Mouse (Mus musculus) left cerebral cortex, adult 2 months (tissue): ENCODE measurements around the gene Slc18b1. TPM values are rescaled to one million over a fixed set of nuclear protein-coding genes. Genes with fewer than 3 reads are reported as not detected.

ENCODE experiments used
- DNase-seq, 2 experiments: peaks; one replicate each; pipeline ENCODE4 v3.0.0; 2021 to 2022; ENCODE audit warnings: low spot score in 2 of 2, mixed read lengths in 1 of 2; ENCODE audit errors: extremely low spot score in 1 of 2
- H3K27ac ChIP-seq: fragments of 200-600 bp; 2 replicates; pipeline ENCODE4 v1.8.1; 2022
- H3K4me3 ChIP-seq: fragments of 200-600 bp; 2 replicates; pipeline ENCODE4 v1.8.1; 2022
- CTCF ChIP-seq: fragments of 200-600 bp; IDR thresholded peaks from 2 replicates; pipeline ENCODE4 v1.8.1; 2022; ENCODE audit warnings: antibody characterized with exemption, mild to moderate bottlenecking, moderate library complexity
- intact Hi-C: fragments of 180-260 bp; cut with DNase I; formaldehyde crosslinking; loops from one replicate; pipeline ENCODE4 v1.15.1; 2025
- total RNA-seq, 2 experiments: library from RNA; stranded (reverse); gene quantifications; 2 replicates each; pipeline ENCODE4 v1.2.3; 2021

Slc18b1 gene
- total RNA-seq, 2 experiments from 2014 or later = 26.9 to 31.0 TPM

GRCm38 (mm10) chr10:23811635-23812437 is 15.1 kb downstream of the Slc18b1 start:
- intact Hi-C loops = loop anchor here (2.0 to 10.0 kb wide), 2 partner anchors 319 to 483 kb away; no protein-coding TSS in a partner anchor
- TF ChIP-seq CTCF = peak; percentile 98
- Histone ChIP-seq H3K4me3 (no peak overlapping the region), H3K27ac (no peak overlapping the region)
- DNase-seq = peak; percentile 56 to 73

- DNase-seq = no peak
- intact Hi-C loops = loop anchor here (2.0 to 10.0 kb wide), 2 partner anchors 318 to 482 kb away; no protein-coding TSS in a partner anchor
These were observed 15.6 kb downstream of the Slc18b1 start for GRCm38 (mm10) chr10:23812438-23812759.

GRCm38 (mm10) chr10:23812852-23813766 is 16.3 kb downstream of the Slc18b1 start:
- H3K27ac ChIP-seq = no peak overlapping the region
- DNase-seq = no peak

More at GRCm38 (mm10) chr10:23812438-23812759, 15.6 kb downstream of the Slc18b1 start:
- H3K4me3 ChIP-seq = no peak overlapping the region
- TF ChIP-seq CTCF = no peak
- no peak overlapping the region for H3K27ac ChIP-seq

GRCm38 (mm10) chr10:23815168-23815567 is 18.4 kb downstream of the Slc18b1 start:
- peak; percentile 63 to 80 for DNase-seq
- intact Hi-C loops = loop anchor here (1.0 to 10.0 kb wide), 2 partner anchors 265 to 480 kb away; no protein-coding TSS in a partner anchor
- TF ChIP-seq CTCF = no peak; the same call in none of the 2 replicates

More at GRCm38 (mm10) chr10:23812852-23813766, 16.3 kb downstream of the Slc18b1 start:
- H3K4me3 ChIP-seq = no peak overlapping the region
- no peak for TF ChIP-seq CTCF
- intact Hi-C loops = loop anchor here (2.0 to 10.0 kb wide), 2 partner anchors 318 to 482 kb away; no protein-coding TSS in a partner anchor

GRCm38 (mm10) chr10:23816241-23816640 is 19.5 kb downstream of the Slc18b1 start:
- Histone ChIP-seq H3K4me3 (no peak overlapping the region), H3K27ac (no peak overlapping the region)
- TF ChIP-seq CTCF = no peak
- intact Hi-C loops = loop anchor here (10.0 kb wide), 1 partner anchor 479 kb away; no protein-coding TSS in a partner anchor
- DNase-seq = no peak

More at GRCm38 (mm10) chr10:23815168-23815567, 18.4 kb downstream of the Slc18b1 start:
- Histone ChIP-seq H3K4me3 (no peak overlapping the region), H3K27ac (no peak overlapping the region)

- Histone ChIP-seq H3K27ac (no peak overlapping the region), H3K4me3 (no peak overlapping the region)
- intact Hi-C loops = no loop called here
- no peak for DNase-seq
- no peak for TF ChIP-seq CTCF
These were observed 29.7 kb downstream of the Slc18b1 start for GRCm38 (mm10) chr10:23826516-23826915.

GRCm38 (mm10) chr10:23836003-23836964 is 39.5 kb downstream of the Slc18b1 start:
- TF ChIP-seq CTCF = no peak
- Histone ChIP-seq H3K4me3 (no peak overlapping the region), H3K27ac (no peak overlapping the region)
- intact Hi-C loops = no loop called here
- no peak for DNase-seq

GRCm38 (mm10) chr10:23837115-23837514 is 40.3 kb downstream of the Slc18b1 start:
- DNase-seq = no peak
- intact Hi-C loops = no loop called here
- no peak for TF ChIP-seq CTCF
- H3K4me3 ChIP-seq = no peak overlapping the region
- no peak overlapping the region for H3K27ac ChIP-seq

- no peak for DNase-seq
- intact Hi-C loops = no loop called here
- no peak for TF ChIP-seq CTCF
- H3K27ac ChIP-seq = no peak overlapping the region
- no peak overlapping the region for H3K4me3 ChIP-seq
These were observed 42.1 kb downstream of the Slc18b1 start for GRCm38 (mm10) chr10:23838910-23839309.

- no peak for DNase-seq
- intact Hi-C loops = no loop called here
- no peak for TF ChIP-seq CTCF
- no peak overlapping the region for H3K27ac ChIP-seq
- H3K4me3 ChIP-seq = no peak overlapping the region
These were observed 42.6 kb downstream of the Slc18b1 start for GRCm38 (mm10) chr10:23839368-23839767.

- DNase-seq = no peak
- no peak overlapping the region for H3K4me3 ChIP-seq
- no peak overlapping the region for H3K27ac ChIP-seq
- intact Hi-C loops = loop anchor here (2.0 kb wide), 1 partner anchor 16 kb away; no protein-coding TSS in a partner anchor
- no peak for TF ChIP-seq CTCF
These were observed 43.7 kb downstream of the Slc18b1 start for GRCm38 (mm10) chr10:23840496-23840895.
